Mouse (Mus musculus) left cerebral cortex, adult 8-10 months (tissue): ENCODE results near the gene Taf9b. TPM values are rescaled to one million over a fixed set of nuclear protein-coding genes. Genes with fewer than 3 reads are reported as not detected.

Experiments
- total RNA-seq, 4 experiments: library from RNA; stranded (reverse); gene quantifications; 2 replicates each; pipeline ENCODE4 v1.2.4; 2022

Taf9b gene
- total RNA-seq, 4 experiments from 2014 or later: 24.4 to 27.2 (median 26.2) TPM

Other genes starting within 250 kb of the Taf9b start
- gene Magt1, start 209.3 kb downstream of the Taf9b start, total RNA-seq: 10 to 100 TPM; 12.7 to 20.2 (median 15.2) TPM
- gene Cox7b, start 205.5 kb downstream of the Taf9b start, total RNA-seq: 100 to 1,000 TPM; 294 to 376 (median 326) TPM
- gene Atp7a, start 193.9 kb downstream of the Taf9b start, total RNA-seq: 1 to 10 TPM; 7.1 to 8.5 (median 7.5) TPM
- 1 to 10 TPM; 1.4 to 3.7 (median 2.6) TPM for gene Tlr13, start 78.0 kb downstream of the Taf9b start, total RNA-seq
- 100 to 1,000 TPM; 451 to 500 (median 488) TPM for gene Pgk1, start 34.1 kb downstream of the Taf9b start, total RNA-seq
- gene Fnd3c2, start 34.2 kb upstream of the Taf9b start, total RNA-seq: not detected